Mouse (Mus musculus) lung, adult 2 months (tissue): ENCODE measurements around the gene Apol7b. TPM values are rescaled to one million over a fixed set of nuclear protein-coding genes. Genes with fewer than 3 reads are reported as not detected.

ENCODE experiments used
- DNase-seq: peaks from one replicate; pipeline ENCODE4 v3.0.0; 2022
- H3K4me1 ChIP-seq: fragments of 200-500 bp; 2 replicates; pipeline ENCODE4 v1.6.1; 2011; ENCODE audit warnings: low read length; ENCODE audit not compliant: control insufficient read depth, insufficient read depth
- H3K4me3 ChIP-seq: fragments of 200-500 bp; replicated peaks from 2 replicates; pipeline ENCODE3; 2011; ENCODE audit warnings: low read depth, mild to moderate bottlenecking, control low read depth, low read length; ENCODE audit errors: extremely low read depth
- CTCF ChIP-seq: fragments of 200-500 bp; IDR thresholded peaks from 2 replicates; pipeline ENCODE4 v1.5.1; 2011; ENCODE audit warnings: mild to moderate bottlenecking, low read length, control low read depth; ENCODE audit not compliant: insufficient read depth
- POLR2A ChIP-seq: fragments of 200-500 bp; IDR thresholded peaks from 2 replicates; pipeline ENCODE4 v1.6.1; 2011; ENCODE audit warnings: low read depth, mild to moderate bottlenecking, control low read depth, low read length, borderline replicate concordance; ENCODE audit errors: extremely low read depth
- WGBS: fragments of 180-500 bp; shearing (Covaris S2); methylation state at CpG from one replicate; pipeline ENCODE4 v1.1.7; 2018; 5-methylcytosine and 5-hydroxymethylcytosine counted together
- polyA plus RNA-seq: library from polyadenylated mRNA; depleted of rRNA; stranded (reverse); fragments of >200 nt; gene quantifications from 2 replicates; pipeline ENCODE4 v1.2.3, GENCODE M21; 2012; rRNA removed

The Apol7b gene
- polyA plus RNA-seq, 1 experiment: not detected

GRCm38 (mm10) chr15:77379921-77380320 is 67.4 kb downstream of the Apol7b start:
- no peak for TF ChIP-seq CTCF
- no peak for TF ChIP-seq POLR2A
- DNase-seq: no peak
- WGBS: 49% methylated on average over 4 of the region's 4 CpGs
- Histone ChIP-seq H3K4me3 (no peak overlapping the region), H3K4me1 (no peaks in the 10 kb centered on the region)

- no peaks in the 10 kb centered on the region for H3K4me1 ChIP-seq
- WGBS: 84% methylated on average over 4 of the region's 4 CpGs
- H3K4me3 ChIP-seq: no peak overlapping the region
- no peak for TF ChIP-seq POLR2A
- TF ChIP-seq CTCF: no peak
- no peak for DNase-seq
Observed at GRCm38 (mm10) chr15:77377419-77377818, 69.9 kb downstream of the Apol7b start.

GRCm38 (mm10) chr15:77376920-77377319 is 70.4 kb downstream of the Apol7b start:
- H3K4me3 ChIP-seq: no peak overlapping the region
- WGBS: 55% methylated on average over 7 of the region's 7 CpGs
- no peak for TF ChIP-seq POLR2A
- no peak for TF ChIP-seq CTCF
- DNase-seq: no peak
- no peaks in the 10 kb centered on the region for H3K4me1 ChIP-seq

Other genes starting within 250 kb of the Apol7b start
- gene Rbfox2, start 140.5 kb downstream of the Apol7b start, polyA plus RNA-seq: 65.0 and 72.0 TPM in 2 replicates
- gene Apol7a, start 48.4 kb downstream of the Apol7b start, polyA plus RNA-seq: 0.31 and 0.38 TPM in 2 replicates
- gene Apol9a, start 36.4 kb downstream of the Apol7b start, polyA plus RNA-seq: 0.80 and 1.3 TPM in 2 replicates
- 0.06 TPM in 1 of 2 replicates, not detected in the other for gene Apol10a, start 29.6 kb upstream of the Apol7b start, polyA plus RNA-seq
- not detected in 2 replicates for gene Apol11a, start 60.8 kb upstream of the Apol7b start, polyA plus RNA-seq
- 1.0 and 1.1 TPM in 2 replicates for gene Apol7c, start 85.8 kb upstream of the Apol7b start, polyA plus RNA-seq
- not detected in 2 replicates for gene 1700025B11Rik, start 114.4 kb upstream of the Apol7b start, polyA plus RNA-seq
- 0.52 and 0.72 TPM in 2 replicates for gene Apol10b, start 148.6 kb upstream of the Apol7b start, polyA plus RNA-seq
- gene Gm36245, start 151.8 kb upstream of the Apol7b start, polyA plus RNA-seq: not detected in 2 replicates
- 0.13 and 0.95 TPM in 2 replicates for gene Apol11b, start 195.8 kb upstream of the Apol7b start, polyA plus RNA-seq